Mouse (Mus musculus) adrenal gland, postnatal 14 days (tissue): ENCODE results near the gene Slc22a23. TPM values are rescaled to one million over a fixed set of nuclear protein-coding genes. Genes with fewer than 3 reads are reported as not detected.
A peak's percentile ranks its signal among the peaks of the same experiment; 100 is the strongest.

Experiments
- DNase-seq: peaks from one replicate; pipeline ENCODE4 v3.0.0; 2021; ENCODE audit warnings: mixed read lengths
- total RNA-seq: library from RNA; stranded (reverse); gene quantifications from 2 replicates; pipeline ENCODE4 v1.2.3, GENCODE M21; 2021

Gene Slc22a23
- total RNA-seq, 1 experiment from 2014 or later, result 11.3 TPM

DNA sequence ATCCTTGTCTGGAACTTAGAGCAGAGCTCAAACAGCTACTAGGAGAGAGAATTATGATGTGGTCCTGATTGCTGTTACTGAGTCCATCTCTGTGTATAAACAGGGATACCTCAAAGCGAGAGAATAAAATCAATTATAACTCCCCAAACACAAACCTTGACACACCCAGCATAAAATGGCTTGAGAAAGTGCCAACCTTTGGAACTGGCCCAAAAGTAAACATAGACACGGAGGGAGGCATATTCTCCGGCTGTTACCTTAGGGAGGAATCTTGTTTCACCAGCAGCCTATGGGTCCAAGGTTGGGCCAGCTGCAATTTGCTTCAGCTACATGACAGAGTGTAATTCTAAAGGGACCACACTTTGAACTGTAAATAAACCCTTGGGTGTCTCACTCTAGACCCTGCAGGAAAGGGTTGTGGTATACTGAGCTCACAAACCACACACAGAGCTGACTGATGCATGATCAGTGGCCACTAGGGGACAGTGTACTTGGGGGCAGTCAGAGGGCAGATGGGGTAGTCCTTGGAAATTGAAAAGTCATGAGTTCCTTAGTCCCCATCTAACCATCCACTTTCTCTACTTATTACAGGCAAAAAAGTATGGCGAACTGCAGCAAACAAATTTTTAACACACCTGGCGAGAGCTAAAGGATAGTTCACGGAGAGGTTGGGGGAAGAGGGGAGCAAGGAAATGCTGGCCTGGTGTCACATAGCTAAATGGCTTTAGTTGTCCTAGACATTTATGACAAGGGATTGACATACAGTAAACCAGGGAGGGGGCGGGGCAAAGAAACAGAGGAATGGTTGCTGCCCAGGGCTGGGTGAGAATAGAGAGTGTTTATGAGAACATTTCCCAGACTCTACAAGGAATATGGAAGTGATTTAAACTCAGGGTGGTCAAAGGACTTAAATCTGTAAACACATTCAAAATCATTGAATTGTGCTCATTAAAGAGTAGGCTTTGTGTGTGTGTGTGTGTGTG lies 45.3 kb downstream of the Slc22a23 start:
- no peak for DNase-seq

DNA sequence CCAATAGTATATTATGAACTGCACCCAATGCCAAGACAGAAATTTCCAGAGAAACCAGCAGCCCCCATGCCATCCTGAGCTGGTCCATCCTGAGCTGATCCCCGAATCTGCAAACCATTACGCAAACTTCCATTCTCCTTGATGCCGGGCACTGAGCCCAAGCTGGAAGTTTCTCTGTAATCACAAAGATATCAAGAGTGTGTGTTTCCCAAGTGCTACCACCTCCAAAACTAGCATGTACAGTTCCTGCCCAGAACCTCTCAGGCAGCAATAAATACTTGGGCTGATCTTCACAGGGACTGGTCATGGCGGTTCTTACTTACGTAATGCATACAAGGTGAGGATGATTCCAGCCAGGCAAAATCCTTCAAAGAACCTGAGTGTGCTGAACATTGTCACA lies 46.3 kb downstream of the Slc22a23 start:
- no peak for DNase-seq

DNA sequence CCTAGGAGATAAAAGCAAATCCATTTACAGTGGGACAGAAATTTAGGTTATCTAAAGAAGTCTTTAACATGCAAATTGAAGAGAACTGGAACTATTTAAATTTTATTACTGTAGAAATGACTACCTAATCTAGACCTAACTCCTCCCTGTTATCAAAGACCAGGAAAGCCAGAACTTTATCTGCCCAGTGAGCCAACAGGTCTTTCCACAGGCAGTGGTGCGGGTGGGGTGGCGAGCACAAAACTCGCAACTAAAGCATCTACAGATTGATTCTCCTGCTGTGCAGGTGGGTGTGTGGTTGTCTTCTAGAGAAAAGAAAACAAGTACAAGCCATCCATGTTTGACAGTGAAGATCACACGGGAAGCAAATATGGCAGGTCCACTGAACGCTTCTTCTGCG lies 46.9 kb downstream of the Slc22a23 start:
- DNase-seq, result no peak

DNA sequence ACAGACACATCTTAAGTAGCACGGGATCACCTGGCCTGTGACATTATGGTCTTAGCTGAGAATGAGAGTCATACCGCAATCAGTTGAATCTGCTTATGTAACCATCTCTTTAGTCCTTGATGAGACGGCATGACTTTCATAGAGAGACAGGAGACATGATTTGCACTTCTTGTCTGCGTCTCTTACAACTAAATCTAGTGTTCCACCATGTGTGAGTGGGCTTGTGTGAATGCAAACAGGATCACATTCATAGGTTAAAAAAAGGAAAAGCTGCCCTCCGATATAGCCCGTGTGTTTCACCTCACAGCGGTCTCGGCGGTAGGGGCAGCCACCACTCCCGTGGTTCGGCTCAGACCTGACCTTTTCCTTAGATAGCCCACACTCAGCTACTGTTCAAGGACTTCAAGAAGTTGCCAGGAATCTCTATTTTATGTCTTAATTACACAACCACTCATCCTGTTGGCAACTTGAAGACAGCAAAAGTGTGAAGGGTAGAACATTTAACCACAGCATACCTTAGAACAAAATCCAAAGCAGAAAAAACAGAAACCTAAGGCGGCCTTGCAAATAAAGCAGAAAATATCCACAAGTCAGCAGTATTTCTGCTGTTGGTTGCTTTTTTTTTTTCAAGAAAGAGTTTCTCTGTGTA lies 49.1 kb downstream of the Slc22a23 start:
- no peak for DNase-seq

DNA sequence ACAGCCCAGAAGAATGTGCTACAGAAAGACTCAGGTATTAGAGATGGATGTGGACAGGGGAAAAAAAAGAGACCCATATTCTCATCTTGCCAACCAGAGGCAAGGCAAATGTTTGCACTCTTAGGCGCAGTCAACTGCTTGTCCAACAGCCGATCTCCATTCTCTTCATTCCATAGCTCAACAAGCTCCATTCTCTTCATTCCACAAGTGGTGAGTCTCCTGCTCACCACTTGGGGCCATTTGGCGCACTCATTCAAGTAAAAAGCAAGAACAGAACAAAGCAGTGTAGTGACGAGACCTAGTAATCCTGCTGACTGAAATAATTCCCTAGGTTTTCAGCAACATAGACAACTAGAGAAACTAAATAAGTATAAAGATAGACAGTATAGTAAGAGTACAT lies 50.8 kb downstream of the Slc22a23 start:
- no peak for DNase-seq

DNA sequence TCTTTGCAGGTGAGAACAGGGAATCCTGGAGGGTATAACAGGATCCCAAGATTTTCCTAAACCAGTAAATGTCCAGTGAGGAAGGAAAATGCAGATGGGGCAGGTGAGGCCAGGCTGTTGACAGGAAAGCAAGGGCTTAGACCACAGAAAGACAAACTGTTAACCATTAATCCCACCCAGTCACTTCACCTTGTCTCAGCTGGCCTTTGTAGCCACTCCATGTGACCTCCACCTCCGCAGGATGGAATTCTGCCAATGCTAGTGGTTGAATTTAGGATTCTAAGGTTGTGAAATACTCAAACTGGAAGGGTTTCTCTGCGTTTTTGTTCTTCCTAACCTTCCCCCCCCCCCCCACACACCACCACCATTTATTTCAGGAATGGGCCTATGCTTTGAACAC lies 52.9 kb downstream of the Slc22a23 start:
- peak; percentile 32 for DNase-seq

DNA sequence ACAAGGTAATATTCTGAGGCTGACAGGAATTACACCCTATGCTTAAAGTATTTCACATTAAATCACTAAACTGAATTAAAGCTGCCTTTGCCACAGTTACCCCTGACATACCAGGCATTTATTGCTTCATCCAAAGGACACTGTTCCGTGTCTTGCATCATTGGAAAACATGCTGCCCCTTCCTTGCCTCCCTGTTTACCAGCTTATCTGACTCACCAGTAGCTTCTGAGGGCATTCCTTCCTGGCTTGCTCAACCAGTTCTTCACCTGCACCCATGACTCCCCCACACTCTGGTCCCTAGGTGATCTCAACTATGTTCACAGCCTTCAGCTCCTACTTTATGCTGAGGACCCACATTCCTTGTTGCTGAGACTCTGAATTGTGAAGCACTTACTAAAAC lies 54.6 kb downstream of the Slc22a23 start:
- peak; percentile 13 for DNase-seq

DNA sequence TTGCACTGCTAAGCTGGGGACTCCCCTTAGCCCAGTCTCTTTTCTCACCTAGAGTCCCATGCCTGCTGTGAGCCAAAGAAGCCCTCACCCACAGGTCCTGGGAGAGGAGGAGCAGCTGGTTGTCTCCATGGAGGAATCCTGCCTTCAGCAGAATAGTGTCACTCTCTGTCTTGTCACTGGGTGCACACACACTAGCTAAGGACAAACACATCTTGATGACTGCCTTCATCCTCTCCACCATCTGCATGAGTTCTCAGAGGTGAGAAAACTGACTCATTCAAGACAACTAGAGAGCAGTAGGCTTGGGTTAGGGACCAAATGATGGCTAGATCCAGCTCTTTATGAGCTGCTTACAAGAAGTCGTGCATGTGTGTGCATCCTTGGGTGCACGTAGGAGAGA lies 55.4 kb downstream of the Slc22a23 start:
- DNase-seq, result no peak

DNA sequence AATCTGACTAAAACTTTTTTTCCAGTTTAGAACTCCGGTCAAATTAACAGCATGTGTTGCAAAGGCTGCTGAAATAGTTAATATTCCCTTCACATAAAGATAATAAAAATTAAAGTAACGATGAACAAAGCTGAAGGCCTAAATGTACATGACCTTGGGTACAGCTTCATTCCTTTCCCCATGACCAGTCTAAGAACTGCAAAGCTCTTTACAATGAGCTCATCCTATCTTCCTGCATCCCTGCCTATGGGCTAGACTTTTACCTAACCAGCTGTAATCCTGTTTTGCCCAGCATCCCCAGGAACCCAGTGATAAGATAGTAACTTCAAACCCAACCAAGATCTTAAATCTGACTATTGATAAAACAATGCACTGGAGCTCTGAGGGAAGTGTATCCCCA lies 56.9 kb downstream of the Slc22a23 start:
- no peak for DNase-seq

DNA sequence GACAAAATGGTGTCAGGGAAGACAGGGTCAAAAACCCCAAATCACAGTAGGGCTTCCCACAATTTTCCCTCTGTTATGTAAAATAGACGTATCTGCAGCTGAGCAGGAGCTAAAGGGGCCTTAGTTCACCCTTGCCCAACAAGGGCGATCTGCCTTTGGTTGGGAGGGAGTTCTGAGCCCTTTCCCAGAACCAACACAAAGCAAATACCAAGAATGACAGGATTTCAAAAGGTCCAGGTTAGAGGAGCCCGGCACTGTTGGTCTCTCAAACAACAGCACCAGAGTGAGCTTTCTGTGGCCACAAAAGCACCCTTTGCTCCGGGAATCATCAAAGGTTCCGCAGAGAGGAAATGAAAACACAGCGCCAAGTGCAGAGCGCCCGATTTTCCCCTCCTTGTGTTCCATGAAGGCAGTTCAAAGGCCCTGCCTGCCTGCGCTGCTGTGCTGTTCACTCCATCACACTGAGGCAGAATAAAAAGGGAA lies 57.3 kb downstream of the Slc22a23 start:
- no peak for DNase-seq

DNA sequence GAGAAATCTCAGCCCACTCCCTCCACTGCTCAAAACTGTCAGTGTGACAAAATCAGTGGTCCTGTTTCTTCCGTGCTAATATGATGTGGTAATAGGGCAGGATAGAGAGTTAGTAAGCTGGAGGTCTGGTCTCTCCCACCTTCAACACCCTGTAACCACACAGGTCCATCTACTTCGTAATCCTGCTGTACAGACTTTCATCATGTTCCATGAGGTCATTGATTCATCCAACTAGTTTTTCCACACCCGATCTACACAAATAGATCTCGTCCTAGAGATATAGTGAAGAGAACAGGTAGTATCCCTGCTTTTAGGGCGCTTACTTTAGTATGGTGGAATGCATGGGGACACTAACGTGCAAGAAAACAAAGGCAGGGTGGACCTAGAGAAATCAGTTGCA lies 63.6 kb downstream of the Slc22a23 start:
- DNase-seq, result no peak

DNA sequence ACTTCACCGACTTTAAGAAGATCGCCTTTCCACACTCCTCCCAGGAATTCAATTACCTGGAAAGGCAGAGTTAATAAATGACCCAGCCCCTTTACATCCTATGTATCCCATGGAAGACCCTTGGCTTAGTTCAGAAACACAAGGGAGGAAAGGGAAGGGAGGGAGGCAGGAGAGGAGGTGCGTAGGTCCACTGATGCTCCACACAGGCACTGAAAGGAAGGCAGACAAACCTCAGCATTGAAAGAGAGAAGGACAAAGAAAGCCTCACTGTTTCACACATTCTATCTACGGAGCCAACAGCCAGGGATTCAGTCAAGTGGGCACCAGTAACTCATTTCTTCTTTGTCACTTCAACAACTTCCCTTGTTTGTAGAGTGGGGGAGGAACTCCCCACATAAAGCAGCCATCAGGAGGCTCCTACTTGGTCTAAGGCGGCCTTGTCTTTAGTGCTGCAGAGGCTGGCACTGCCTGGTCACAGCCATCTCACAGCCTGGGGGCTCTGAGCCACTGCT lies 66.2 kb downstream of the Slc22a23 start:
- DNase-seq, result no peak

DNA sequence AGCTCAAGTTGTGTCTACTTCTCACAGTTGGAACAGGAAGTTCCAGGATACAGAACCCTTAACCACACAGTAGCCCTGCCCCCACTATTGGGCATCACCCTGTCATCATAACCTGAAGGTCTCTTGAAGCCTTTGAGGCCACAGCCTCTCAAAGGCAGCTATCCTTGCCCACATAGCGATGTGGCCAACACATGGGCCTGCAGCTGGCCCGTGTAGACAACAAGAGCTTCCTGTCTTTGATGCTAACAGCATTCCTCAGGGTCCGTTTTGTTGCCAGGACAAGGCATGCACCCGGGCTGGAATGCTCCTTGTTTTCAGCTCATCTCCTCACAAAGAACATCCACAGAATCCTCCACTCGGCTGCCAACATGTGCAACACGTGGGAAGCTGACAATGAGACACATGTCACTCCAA lies 66.7 kb downstream of the Slc22a23 start:
- DNase-seq, result no peak

DNA sequence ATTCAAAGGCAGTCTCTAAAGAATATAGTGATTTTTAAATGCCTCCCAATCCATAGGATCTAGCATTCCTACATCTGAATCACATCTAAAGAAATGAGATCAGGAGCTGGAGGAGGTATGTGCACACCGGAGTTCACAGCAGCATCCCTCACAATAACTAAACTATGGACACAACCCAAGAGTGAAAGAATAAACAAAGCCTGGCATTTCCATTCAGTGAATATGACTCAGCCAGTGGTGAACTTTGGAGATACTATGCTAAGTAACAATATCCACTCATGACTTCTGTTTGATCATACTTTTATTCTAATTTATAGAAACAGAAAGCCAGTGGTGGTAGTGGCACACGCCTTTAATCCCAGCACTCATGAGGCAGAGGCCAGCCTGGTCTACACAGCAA lies 67.4 kb downstream of the Slc22a23 start:
- DNase-seq, result no peak

DNA sequence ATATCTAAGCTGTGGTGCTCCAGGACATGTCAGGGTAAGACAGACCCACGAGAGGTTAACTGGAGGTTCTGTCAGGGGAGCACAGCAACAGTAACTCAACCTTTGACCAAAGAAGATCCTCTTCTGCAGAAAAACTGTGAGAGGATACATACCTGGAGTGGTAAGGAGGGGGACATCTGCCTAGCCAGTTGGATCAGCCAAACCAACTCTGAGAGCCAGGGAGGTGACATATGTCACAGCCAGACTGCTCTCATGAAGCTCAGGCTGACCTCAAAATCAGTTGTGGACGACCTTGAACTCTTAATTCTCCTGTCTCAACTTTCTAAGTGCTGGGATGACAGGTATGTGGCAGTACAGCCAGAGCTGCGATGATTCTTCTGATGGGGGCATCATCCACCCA lies 68.0 kb downstream of the Slc22a23 start:
- DNase-seq, result no peak

DNA sequence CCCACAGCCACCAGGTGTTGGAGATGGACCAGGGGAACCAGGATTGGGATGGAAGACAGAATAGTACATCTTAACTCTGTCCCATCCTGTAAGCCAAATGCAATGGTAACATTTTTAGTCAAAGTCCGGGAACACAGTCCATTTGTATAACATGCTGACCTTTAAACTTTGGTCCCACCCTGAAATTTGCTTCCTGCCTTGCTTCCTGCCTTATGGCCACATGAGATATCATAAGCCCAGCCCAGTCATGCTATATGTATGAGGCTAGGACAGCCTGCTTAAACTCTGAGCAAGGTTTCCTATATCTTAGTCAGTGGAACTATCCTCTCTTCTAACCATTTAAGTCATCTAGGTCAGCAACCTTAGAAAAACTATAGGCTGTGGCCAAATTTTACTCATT lies 70.1 kb downstream of the Slc22a23 start:
- DNase-seq, result no peak

DNA sequence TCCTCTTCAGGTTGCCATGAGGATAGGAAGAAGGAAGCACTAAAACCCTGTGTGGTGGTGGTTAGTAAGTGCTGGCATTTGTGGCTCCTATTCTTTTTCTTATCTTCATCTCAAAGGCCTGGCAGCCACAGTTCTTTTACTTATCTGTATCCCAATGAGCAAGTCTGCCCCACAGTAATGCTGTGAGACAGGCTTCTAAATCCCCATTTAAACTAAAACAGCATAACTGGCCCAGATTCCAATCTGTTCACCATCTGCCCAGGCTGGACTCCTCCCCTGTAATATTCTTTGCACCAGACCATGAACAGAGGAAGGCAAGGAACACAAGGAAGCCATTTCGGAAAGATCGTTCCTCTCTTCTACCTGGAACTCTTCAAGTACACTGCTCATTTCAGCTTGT lies 70.6 kb downstream of the Slc22a23 start:
- DNase-seq, result no peak

DNA sequence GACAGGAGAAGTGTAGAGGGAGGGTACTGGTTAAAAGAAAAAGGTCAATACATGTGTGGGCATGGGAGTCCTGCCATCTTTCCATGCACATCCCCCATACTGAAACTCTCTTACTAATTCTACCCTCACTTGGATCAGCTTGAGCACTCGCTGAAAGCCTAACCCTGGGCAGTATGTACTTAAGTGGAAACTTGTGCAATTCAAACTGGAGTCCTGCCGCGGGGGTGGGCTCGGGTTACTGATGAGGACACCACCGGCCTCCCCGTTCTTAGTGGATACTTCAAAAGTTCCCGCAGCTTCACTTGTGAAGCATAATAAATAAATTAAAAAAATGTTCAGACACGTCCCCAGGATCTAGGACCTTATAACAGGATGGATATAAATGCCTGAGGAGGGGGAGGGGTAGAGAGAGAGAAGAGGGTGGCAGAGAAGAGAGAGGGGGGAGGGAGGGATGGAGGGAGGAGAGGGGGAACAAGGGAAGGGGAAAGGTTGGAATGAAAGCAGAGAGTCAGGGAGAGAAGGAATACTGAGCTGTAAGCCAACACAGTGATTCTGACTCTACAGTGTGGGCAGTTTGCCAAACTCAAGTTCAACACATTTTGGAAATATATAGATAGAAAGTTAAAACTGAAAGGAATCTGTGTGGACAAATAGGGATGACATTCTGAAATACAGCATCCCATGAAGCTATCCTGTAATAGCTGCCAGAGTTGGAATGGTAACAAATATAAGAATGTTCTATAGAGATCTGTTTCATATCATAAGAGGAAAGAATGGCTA lies 72.5 kb downstream of the Slc22a23 start:
- DNase-seq, result no peak

DNA sequence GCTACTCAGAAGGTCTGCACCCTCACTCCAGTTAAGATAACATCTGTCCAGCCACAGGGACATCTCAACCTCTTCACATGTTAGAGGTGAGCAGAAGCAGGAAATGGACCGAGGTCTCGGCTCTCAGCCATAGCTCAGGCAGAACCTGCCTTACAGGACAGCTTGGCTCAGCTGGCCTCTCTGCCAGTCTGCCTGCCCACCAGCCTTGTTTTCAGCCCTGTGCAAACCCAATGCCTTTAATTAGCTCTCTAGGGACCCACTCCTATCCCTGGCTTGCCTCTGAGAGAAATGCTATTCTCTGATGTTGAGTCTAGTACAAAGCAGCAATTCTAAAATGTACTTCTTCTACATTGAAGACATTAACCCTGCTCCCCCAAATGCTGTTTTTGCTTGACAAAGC lies 73.3 kb downstream of the Slc22a23 start:
- DNase-seq, result no peak

DNA sequence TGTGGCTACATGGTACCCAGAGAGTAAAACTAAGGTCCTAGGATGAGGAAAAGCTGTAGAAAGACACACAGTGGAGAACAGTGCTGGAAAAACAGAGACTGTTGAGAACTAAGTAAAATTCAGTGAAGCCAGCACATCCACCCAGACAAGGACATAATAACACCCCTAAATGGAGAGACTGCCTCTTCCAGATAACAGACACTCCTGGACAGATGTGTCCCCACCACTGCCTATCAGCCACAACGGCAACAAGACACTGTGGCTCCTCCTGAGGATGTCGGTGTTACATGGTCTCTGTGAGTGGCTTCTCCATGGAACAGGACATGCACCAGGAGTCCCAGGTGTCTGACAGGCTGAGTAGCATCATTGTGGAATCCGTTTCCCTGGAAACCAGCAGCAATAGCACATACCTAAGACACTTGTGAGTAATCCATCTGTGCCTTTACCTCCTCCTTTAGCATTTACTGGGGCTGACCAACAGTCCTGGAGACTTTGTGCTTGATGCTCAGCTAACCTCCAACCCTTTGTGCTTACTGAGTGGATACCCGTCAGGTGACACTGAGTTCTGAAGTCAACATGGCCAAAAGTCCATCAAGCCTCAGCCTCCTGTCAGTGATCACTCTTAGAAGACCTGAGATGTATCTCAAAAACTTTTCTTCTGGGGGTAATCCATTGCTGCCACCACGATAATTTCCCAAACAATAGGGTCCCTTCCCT lies 73.9 kb downstream of the Slc22a23 start:
- no peak for DNase-seq

DNA sequence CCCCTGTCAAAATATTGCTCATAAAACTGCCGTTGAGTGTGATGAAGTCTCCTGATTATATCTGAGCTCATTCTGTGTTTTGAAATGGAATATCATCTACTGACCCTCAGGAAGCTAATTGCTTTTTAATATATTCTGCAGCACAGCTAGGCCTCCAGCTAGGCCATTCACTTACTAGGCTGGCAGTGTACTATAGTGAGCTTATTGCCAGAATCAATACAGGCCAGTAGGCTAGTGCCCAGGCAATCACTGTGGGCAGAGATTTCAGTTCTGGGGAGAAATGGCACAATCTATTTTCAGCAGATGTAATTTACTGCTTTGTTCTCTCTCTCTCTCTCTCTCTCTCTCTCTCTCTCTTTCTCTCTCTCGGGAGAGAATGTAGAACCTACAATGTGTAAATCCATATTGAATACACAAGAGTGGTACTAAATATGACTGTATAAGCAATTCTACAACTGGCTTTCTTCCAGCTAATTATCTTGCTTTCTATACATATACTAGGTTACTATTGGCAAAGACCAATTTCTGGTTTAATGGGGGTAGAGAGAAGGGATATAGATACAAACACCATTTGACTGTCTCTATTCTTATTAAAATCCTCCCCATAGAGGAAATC lies 75.5 kb downstream of the Slc22a23 start:
- no peak for DNase-seq
